Mouse (Mus musculus) ES-E14 (cell line): Measurements from ENCODE around the gene 2210011C24Rik. TPM values are rescaled to one million over a fixed set of nuclear protein-coding genes. Genes with fewer than 3 reads are reported as not detected.

ENCODE experiments used
- DNase-seq: peaks from one replicate; pipeline ENCODE4 v3.0.0-alpha.2; 2013; ENCODE audit warnings: low read depth, low spot score
- H3K27ac ChIP-seq: 2 replicates; pipeline ENCODE4 v1.5.1; 2012; ENCODE audit warnings: low read depth, mild to moderate bottlenecking, low read length, moderate library complexity, mixed read lengths; ENCODE audit not compliant: poor library complexity, insufficient read depth, severe bottlenecking
- H3K36me3 ChIP-seq: 2 replicates; pipeline ENCODE4 v1.6.1; 2012; ENCODE audit warnings: mild to moderate bottlenecking, low read length, moderate library complexity, mixed read lengths; ENCODE audit not compliant: control insufficient read depth, poor library complexity, insufficient read depth, severe bottlenecking
- H3K4me1 ChIP-seq, 2 experiments: fragments of 150-350 bp in 1 of 2; sonication (generic) in 1 of 2; 2 replicates each; pipeline ENCODE4 v1.6.1; 2012; ENCODE audit warnings: low read length in 2 of 2, mild to moderate bottlenecking in 1 of 2, mixed read lengths in 1 of 2; ENCODE audit not compliant: control insufficient read depth in 2 of 2, insufficient read depth in 2 of 2, poor library complexity in 1 of 2
- H3K4me3 ChIP-seq, 2 experiments: fragments of 150-350 bp in 1 of 2; sonication (generic) in 1 of 2; 2 replicates each; pipeline ENCODE4 v1.5.1; 2012; ENCODE audit warnings: low read length in 2 of 2, low read depth in 1 of 2, mild to moderate bottlenecking in 1 of 2, mixed read lengths in 1 of 2; ENCODE audit not compliant: insufficient read depth in 1 of 2, poor library complexity in 1 of 2, severe bottlenecking in 1 of 2
- H3K9ac ChIP-seq: 2 replicates; pipeline ENCODE4 v1.6.1; 2012; ENCODE audit warnings: low read depth, mild to moderate bottlenecking, low read length, mixed read lengths; ENCODE audit not compliant: poor library complexity, insufficient read depth, severe bottlenecking
- H3K9me3 ChIP-seq: fragments of 150-350 bp; sonication (generic); 2 replicates; pipeline ENCODE4 v1.6.1; 2012; ENCODE audit warnings: low read depth, mild to moderate bottlenecking, low read length; ENCODE audit not compliant: control insufficient read depth, insufficient read depth
- CHD2 ChIP-seq: IDR thresholded peaks from 2 replicates; pipeline ENCODE4 v1.6.1; 2014; ENCODE audit warnings: mild to moderate bottlenecking, low read depth, low read length, inconsistent platforms
- HCFC1 ChIP-seq: IDR thresholded peaks from 2 replicates; pipeline ENCODE4 v1.6.1; 2012; ENCODE audit warnings: low read length, inconsistent platforms, borderline replicate concordance; ENCODE audit not compliant: insufficient read depth
- MAFK ChIP-seq: IDR thresholded peaks from 2 replicates; pipeline ENCODE4 v1.6.1; 2014; ENCODE audit warnings: mild to moderate bottlenecking, low read depth, low read length, inconsistent platforms; ENCODE audit not compliant: insufficient read depth
- ZC3H11A ChIP-seq: IDR thresholded peaks from 2 replicates; pipeline ENCODE4 v1.6.1; 2012; ENCODE audit warnings: low read depth, mild to moderate bottlenecking, inconsistent platforms, low read length, borderline replicate concordance
- ZNF384 ChIP-seq: IDR thresholded peaks from 2 replicates; pipeline ENCODE4 v1.6.1; 2012; ENCODE audit warnings: low read depth, low read length, inconsistent platforms
- in situ Hi-C, 2 experiments: fragments of 600-800 bp; cut with MboI; formaldehyde crosslinking; loops; one replicate each; pipeline ENCODE4 v1.15.1; 2025; ENCODE audit warnings: low sequenced_read_pairs in 2 of 2, inconsistent platforms in 1 of 2; ENCODE audit not compliant: unreplicated experiment in 2 of 2
- total RNA-seq: library from RNA; depleted of rRNA; stranded (reverse); fragments of 300-350 nt; gene quantifications from 2 replicates; pipeline ENCODE4 v1.2.3, GENCODE M21; 2012

Gene 2210011C24Rik
- total RNA-seq, 1 experiment: 4.6 TPM

DNA sequence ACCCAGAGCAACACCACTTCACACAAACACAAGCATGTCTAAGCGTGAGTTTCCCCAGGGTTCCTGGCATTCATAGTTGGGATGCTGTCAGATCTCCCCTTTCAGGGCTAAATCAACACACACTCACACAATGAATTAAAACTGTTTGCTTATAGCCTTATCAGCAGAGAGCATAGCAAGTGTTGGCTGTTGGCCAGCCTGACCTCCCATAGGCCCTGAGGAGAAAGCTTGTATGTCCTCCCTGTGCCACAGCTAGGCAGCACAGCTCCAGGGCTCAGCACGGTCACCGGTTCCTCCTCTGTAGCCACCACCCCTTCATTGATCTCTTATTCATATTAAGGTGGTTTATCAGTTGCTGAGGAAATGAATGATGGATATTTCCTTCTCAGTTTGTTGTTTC lies 40.8 kb upstream of the 2210011C24Rik start:
- TF ChIP-seq ZC3H11A: no peak
- TF ChIP-seq CHD2: no peak
- TF ChIP-seq ZNF384: no peak
- no peak for TF ChIP-seq HCFC1
- TF ChIP-seq MAFK: no peak
- in situ Hi-C loops: no loop called here
- DNase-seq: no peak
- Histone ChIP-seq H3K36me3 (no peaks in the 10 kb centered on the region), H3K4me1 (no peaks in the 10 kb centered on the region), H3K9me3 (no peaks in the 10 kb centered on the region), H3K27ac (no peak overlapping the region), H3K4me3 (no peak overlapping the region), H3K9ac (no peak overlapping the region)

- Histone ChIP-seq H3K4me3 (no peak overlapping the region), H3K9ac (no peak overlapping the region), H3K9me3 (no peaks in the 10 kb centered on the region), H3K36me3 (no peaks in the 10 kb centered on the region), H3K27ac (no peak overlapping the region), H3K4me1 (peaks cover 6 to 11% of the 10 kb centered on the region in 2 experiments)
- no peak for DNase-seq
- TF ChIP-seq ZC3H11A (no peak), CHD2 (no peak), HCFC1 (no peak), MAFK (no peak), ZNF384 (no peak)
- in situ Hi-C loops: no loop called here
Observed at GRCm38 (mm10) chr8:84048171-84048570, 36.2 kb upstream of the 2210011C24Rik start.

- in situ Hi-C loops: no loop called here
- TF ChIP-seq HCFC1: no peak
- TF ChIP-seq ZC3H11A: no peak
- no peak for TF ChIP-seq ZNF384
- TF ChIP-seq CHD2: no peak
- no peak for TF ChIP-seq MAFK
- no peak for DNase-seq
- H3K4me3 ChIP-seq: no peak overlapping the region
- H3K36me3 ChIP-seq: no peaks in the 10 kb centered on the region
- H3K9me3 ChIP-seq: no peaks in the 10 kb centered on the region
- H3K27ac ChIP-seq: no peak overlapping the region
- H3K4me1 ChIP-seq: peaks cover 6 to 15% of the 10 kb centered on the region in 2 experiments
- H3K9ac ChIP-seq: no peak overlapping the region
Observed at GRCm38 (mm10) chr8:84046505-84046904, 34.5 kb upstream of the 2210011C24Rik start.

DNA sequence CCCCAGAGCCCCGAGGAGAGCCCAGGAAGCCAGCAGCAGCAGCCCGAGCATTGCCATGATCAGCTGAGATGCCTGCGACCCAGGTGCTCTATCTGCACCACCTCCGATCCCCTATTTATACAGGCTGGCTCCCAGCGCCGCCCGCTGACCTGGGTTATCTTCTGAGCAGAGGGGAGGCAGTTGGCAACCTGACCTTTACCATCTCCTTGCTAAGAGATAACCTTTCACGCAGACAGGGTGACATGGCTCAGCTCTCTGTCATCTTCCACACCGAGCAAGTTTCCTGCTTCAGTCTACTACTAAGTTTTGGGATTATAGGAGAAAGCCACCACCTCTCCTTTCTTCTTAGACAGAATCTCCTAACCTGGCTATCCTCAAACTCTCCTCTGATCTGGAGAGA lies 32.9 kb upstream of the 2210011C24Rik start, which contains the start of gene Rln3:
Rln3 (minus strand) TSS at position 101 of the 400 bp plus-strand sequence.
- peaks cover 6 to 15% of the 10 kb centered on the region in 2 experiments for H3K4me1 ChIP-seq
- H3K4me3 ChIP-seq: peak within 1 kb of the TSS; percentile 63 to 67
- no peaks in the 10 kb centered on the region for H3K9me3 ChIP-seq
- no peak within 1 kb of the TSS for H3K27ac ChIP-seq
- in situ Hi-C loops: no loop called here
- H3K36me3 ChIP-seq: no peaks in the 10 kb centered on the region
- peak within 1 kb of the TSS; percentile 61 for H3K9ac ChIP-seq
- no peak for TF ChIP-seq MAFK
- no peak for TF ChIP-seq ZNF384
- no peak for TF ChIP-seq CHD2
- TF ChIP-seq HCFC1: no peak
- TF ChIP-seq ZC3H11A: no peak
- no peak for DNase-seq

DNA sequence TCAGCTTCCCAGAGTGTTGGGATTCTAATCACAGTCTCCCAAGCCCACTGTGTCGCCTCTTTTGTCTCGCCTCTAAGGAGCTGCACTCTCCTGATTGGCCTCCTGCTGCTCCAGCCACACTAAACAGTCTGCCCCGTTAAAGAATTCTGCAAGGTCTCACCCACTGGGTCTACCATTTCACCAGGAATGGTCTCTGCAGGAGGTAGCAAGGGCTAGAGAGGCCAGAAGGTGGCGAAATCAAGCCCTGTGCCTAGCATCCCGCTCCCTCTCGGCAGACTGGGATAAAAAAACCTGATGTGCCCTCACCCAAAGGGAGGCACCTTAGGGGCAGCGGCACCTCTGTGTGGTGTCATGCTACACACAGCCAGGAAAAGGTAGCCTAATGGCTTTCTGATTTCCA lies 32.1 kb upstream of the 2210011C24Rik start:
- Histone ChIP-seq H3K9me3 (no peaks in the 10 kb centered on the region), H3K27ac (no peak overlapping the region), H3K4me1 (peaks cover 6 to 15% of the 10 kb centered on the region in 2 experiments), H3K4me3 (peak overlapping the region; percentile 63 to 67), H3K9ac (peak overlapping the region; percentile 61; the same call in 1 of the 2 replicates), H3K36me3 (no peaks in the 10 kb centered on the region)
- in situ Hi-C loops: no loop called here
- TF ChIP-seq ZNF384 (no peak), HCFC1 (no peak), ZC3H11A (no peak), CHD2 (no peak), MAFK (no peak)
- DNase-seq: no peak
